Mouse (Mus musculus): ENCODE measurements at regions not wholly inside any gene's neighbourhood (a gene's known extent, or its start where the extent isn't known, plus 50 kb on each side); places are given as distances from the start of the nearest gene placed in this dataset.

- DNase-seq (ENCODE audit: low spot score in 2 of 2): peak; percentile 20 to 32
Observed at GRCm38 (mm10) chr6:49523184-49523583, 127.8 kb downstream of the Stk31 start.

GRCm38 (mm10) chr6:49523696-49524095 is 128.3 kb downstream of the Stk31 start:
- DNase-seq (ENCODE audit: low spot score in 2 of 2): no peak

GRCm38 (mm10) chr6:49533956-49534355 is 138.6 kb downstream of the Stk31 start:
- DNase-seq (ENCODE audit: low spot score in 2 of 2): no peak

DNA sequence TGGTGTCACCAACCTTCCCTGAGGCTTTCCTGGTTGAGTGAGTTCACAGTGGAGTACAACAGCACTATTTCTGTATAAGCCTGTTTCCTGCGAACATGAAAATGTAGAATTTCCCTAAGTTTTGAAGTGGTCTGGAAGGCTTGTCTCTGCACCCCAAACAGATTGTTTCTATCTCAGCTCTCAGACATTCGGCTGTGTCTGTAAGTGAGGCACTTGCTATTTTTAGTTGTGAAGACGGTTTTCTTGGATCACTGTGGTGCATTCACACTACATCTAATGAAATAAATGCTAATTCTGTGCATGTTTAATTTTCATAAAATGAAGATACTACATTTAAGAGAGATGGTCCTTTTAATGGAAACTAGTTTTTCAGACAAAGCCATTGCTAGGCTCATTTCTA is 139.1 kb downstream of the Stk31 start:
- no peak for DNase-seq (ENCODE audit: low spot score in 2 of 2)

DNA sequence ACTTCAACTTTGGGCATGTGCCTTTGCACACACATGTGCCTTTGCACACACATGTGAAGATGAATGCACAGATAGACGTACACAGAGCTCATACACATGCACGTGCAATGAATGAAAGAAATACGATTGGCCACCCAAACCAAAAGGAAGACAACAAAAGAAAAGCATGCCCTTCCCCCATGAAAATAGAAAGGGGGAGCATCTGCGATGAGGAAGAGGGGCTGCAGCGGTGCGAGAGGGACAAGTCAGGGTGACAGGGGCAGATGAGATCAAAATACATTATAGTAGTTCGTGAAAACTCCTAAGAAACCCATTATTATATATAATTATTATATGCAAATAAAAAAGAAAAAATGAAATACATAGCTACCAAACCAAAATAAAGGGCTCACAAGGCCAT is 149.5 kb downstream of the Stk31 start:
- DNase-seq (ENCODE audit: low spot score in 2 of 2): no peak

GRCm38 (mm10) chr6:49555069-49555468 is 159.7 kb downstream of the Stk31 start:
- no peak for DNase-seq (ENCODE audit: low spot score in 2 of 2)

GRCm38 (mm10) chr6:49558508-49558907 is 163.1 kb downstream of the Stk31 start:
- DNase-seq (ENCODE audit: low spot score in 2 of 2): no peak

DNA sequence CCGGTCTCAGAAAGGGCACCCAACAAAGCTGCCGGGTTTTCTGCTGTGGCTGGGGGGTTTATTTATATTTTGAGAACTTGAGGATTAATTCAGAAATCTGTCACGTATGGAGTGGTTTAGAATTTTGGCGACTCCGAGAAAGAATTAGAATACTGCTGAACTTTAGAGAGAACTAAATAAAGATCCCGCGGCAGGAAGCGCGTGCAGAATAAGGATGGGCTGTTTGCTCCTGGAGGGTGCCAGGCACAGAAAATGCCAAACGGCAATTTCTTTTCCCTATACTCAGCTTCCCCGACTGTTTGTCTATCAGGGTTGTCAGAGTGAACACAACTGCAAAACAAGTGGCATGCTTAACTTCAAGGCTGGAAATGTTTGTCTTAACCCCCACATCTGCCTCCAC is 163.7 kb downstream of the Stk31 start:
- no peak for DNase-seq (ENCODE audit: low spot score in 2 of 2)

- DNase-seq (ENCODE audit: low spot score in 2 of 2): no peak
Observed at GRCm38 (mm10) chr6:49578340-49578739, 182.9 kb downstream of the Stk31 start.

DNA sequence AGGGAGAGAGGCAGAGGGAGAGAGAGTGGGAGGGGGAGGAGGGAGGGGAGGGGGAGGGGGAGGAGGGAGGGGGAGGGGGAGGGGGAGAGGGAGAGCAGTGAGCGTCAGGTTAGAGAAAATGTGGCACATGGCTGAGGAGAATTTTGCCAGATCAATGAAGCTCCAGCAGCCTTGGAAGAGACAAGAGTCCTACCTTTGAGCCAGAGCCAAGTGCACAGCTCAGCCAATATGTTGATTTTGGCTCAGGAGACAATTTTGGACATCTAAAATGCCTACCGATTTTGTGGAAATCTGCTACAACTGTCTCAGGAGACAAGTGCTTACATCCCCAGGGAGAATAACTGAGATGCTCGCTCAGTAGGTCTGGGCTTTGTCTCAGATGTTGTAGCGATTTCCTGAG is 184.3 kb downstream of the Stk31 start:
- DNase-seq (ENCODE audit: low spot score in 2 of 2): no peak

DNA sequence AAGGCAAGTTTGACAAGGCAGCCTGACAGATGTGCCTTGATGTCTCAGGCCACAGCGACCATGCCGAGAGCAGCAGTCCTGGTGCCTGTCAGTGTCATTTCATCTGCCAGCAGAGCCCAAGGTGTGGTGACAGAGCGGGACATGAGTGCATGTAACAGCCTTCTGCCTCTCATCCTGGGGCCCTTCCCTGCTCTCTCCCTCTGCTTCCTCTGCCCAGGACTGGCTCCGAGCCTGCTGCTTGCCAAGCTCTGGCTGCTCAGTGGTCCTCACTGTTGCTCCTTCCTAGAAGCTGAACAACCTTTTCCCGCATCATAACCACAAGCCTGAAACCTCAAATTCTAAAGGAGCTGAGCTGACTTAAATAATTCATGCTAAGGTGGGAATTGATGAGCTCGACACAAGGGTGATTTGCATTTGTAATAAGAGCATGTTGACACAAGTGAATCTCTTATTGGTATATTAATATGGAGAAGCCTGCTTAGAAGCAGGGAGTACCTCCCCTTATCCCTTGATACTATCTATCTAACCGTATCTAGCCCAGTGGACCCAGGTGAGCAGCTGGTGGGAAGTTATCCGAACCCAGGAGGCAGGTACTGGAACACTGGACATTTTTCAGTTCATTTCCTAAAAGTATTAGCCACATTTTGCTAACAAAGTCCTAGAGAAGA is 186.8 kb downstream of the Stk31 start:
- no peak for DNase-seq (ENCODE audit: low spot score in 2 of 2)

- DNase-seq (ENCODE audit: low spot score in 2 of 2): no peak
Observed at GRCm38 (mm10) chr6:49586553-49586952, 191.1 kb downstream of the Stk31 start.

DNA sequence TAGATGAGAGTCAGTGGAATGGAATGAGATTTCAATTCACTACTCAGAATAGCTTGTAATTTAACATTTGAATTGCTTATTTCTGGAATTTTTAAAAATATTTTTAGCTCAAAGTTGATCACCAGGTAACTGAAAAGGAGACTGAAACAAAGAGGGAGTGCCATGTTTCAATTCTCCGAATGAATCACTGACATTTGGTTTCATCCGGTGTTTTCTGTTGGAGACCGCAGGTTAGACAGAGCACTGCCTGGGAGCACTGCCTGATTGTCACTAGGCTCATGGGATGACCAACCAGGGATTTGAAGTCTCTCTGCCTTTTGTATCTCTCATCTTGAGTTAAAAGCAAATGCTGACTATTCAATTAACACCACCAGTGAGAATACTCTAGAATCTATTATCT is 193.3 kb downstream of the Stk31 start:
- no peak for DNase-seq (ENCODE audit: low spot score in 2 of 2)

DNA sequence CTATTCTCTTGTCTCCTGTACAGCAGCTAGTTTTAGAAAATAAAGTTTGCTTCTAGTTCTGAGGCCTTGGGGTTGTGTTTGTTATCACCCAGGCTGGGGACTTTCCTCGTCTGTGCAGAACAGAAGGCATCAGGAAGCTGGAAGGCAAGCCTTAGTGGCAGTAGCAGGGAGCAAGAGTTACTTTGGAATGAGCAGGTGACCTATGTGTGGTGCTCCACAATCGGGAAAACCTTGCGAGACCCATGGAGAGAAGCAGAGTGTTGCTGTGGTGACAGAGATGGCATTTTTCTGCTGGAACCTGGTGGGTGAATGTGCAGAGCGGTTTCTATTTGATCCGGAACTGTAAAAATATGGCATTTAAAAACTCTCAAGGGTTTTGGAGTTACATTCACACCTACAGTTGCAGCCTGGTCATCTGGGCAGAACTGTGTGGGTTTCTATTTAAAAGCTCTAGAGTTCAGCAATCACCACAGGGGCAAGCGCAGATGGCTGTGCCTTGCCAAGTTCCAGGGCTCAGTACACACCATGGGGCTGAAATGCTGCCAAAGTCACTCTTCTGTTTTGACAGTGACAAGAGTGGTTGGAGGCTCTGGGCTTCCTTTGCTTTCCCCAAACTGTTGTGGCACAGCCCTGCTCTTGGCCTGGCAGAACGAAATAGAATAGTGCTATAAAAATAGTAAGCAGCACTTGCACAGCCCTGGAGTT is 195.7 kb downstream of the Stk31 start:
- peak; percentile 36 to 58 for DNase-seq (ENCODE audit: low spot score in 2 of 2)

DNA sequence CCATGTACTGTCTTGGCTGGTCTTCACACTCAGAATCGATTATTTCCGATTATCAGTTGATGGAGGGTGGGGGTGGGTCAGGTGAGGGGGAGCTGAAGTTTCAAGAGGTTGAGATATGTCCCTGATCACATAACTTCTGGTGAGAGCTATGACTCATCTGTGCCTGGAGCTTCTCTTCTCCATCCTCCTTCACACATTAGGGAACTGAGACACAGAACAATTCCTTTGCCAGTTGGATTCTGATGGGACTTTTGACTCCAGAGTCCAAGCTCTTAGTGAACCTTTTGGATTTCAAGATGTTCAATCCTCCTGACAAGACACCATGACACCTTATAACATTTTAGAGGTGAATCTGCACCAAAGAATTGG is 196.2 kb downstream of the Stk31 start:
- DNase-seq (ENCODE audit: low spot score in 2 of 2): no peak

DNA sequence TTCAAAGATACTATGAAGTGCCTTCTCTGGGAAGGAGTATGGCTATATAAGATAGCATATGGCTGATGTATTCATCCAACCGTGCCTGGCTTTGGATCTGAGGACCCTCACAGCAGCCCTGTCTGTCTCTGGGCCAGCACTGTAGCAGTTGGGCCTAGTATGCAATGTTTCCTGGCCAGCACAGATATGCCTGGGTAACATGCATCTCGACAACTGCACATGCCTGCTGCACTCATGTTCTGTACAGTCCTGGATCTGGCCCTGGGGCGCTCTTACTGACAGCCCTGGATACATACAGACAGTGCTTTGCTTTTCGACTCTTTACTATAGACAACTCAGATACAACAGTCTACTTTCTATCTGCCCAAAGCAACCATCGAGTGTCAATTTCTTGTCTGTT is 197.3 kb downstream of the Stk31 start:
- no peak for DNase-seq (ENCODE audit: low spot score in 2 of 2)

DNA sequence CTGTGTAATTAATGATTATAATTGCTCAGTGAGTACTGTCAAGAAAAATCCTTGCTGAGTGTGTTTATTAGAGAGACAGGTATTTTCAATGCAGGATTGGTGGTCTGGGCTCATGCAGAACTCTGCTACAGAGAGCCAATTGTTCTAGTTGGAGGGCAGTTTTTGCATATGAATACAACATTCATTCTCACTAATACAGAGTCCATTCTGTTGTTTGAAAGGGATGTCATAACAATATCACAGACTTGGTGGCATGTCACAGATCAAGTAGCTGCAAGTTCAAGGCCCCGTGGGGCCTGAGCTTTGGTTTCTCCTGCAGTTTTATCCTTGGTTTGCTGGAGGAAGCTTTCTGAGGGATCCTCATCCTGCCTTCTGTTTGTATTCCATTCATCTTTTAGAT is 207.8 kb downstream of the Stk31 start:
- no peak for DNase-seq (ENCODE audit: low spot score in 2 of 2)

GRCm38 (mm10) chr6:49603844-49604243 is 208.4 kb downstream of the Stk31 start:
- no peak for DNase-seq (ENCODE audit: low spot score in 2 of 2)

DNA sequence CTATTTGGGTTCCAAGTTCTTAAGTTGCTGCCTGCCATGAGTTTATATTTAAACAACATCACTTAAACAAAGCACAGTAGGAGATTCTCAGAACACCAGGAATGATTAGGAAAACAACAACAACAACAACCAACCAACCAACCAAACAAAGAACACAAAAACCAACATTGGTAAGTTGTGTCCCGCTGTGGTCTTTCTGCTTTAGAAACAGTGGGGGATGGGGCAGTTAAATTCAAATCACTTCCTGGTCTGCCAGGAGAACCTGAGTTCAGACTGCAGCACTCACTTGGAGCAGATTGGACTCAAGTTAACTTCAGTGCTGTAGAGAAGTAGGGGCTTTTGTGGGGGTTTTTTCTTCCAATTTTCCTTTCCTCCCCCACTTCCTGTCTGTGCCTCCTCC is 210.6 kb downstream of the Stk31 start:
- DNase-seq (ENCODE audit: low spot score in 2 of 2): no peak

GRCm38 (mm10) chr6:49606626-49607158 is 211.3 kb downstream of the Stk31 start:
- DNase-seq (ENCODE audit: low spot score in 2 of 2): no peak

DNA sequence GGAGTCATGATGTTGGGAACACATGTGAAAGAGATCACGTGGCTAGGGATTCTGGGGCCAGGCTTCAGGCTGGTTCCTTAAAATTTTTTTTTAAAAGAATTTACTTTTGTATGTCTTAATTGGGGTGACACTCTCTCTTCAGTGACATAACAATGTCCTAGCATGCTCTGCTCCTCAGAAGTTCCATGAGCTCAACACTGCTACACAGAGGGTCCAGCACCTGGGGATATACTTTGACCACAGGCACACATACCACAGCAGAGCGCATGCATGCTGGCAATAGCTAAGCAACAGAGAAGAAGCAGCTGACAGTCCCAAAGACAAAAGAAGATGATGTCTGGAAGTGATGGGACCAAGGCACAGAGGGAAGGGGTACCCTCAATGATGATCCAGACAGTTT is 198.4 kb upstream of the Npy start:
- no peak for DNase-seq (ENCODE audit: low spot score in 2 of 2)

DNA sequence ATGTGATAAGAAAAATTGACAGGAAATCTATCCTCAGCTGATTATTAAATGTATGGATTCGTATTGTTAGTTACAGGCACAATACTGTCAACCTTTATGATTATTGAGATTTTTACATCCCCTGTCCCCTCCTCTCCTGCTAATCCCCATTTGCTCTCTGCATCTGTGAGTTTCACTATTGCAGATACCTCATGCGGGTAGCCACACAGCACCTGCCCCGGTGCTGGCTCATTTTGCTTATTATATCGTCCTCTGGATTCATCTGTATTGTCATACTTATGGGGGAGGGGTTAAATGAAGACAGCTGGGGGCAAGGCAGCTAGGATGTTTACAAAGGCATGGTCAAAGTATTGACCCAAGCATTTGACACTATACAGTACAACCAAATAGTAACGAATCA is 197.9 kb upstream of the Npy start:
- no peak for DNase-seq (ENCODE audit: low spot score in 2 of 2)

Data from layer of hippocampus, postnatal 10 days (tissue).